Mouse (Mus musculus) kidney, postnatal 10 days (tissue): ENCODE measurements around the gene Fubp3.
A peak's percentile ranks its signal among the peaks of the same experiment; 100 is the strongest.
"Not testable (repeated sequence)": the region's sequence is repeated elsewhere in the genome, so short reads cannot be mapped to it uniquely, and the experiment has no call there.

Experiments used
- DNase-seq: peaks from one replicate; pipeline ENCODE4 v3.0.0; 2021; ENCODE audit warnings: mixed read lengths

Fubp3 gene

DNA sequence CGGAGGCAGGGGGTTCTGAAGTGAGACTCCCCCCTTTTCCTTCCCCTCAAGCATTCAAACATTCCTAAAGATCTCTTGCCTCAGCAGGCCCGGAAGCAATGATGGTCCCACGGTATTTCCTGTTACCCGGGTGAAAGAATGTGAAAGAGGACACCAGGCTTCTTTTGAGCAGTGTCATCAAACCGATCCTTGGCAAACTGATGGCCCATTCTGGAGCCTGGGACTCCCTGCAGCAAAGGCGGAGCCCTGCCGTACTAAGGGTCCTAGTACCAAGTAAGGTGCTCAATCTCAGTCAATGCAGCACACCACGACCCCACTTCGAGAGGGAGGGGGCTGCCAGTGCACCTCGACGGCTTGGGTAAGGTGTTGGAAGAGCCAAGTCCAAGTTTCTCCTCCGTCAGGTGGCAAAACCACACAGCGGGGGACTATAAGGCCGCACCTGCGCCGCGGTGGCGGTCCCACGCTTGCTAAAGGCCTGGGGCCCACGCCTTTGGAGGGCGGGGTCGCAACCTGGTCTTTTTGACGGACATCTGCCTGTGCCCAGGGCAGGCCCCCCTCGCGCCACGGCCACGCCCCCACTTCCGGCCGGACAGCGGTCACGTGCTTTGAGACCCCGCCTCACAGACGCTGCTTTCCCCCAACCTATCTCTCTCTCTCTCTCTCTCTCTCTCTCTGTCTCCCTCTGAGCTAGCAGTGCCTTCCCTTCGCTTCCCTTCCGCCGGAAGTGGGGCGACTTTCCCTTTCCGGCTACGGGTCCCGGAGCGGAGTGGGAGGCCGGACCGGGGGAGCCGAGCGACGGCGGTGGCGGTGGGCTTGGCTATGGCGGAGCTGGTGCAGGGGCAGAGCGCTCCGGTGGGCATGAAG, at the start of gene Fubp3:
Fubp3 (plus strand) TSS at position 601 of the 864 bp plus-strand sequence.
- DNase-seq: peak; percentile 96

DNA sequence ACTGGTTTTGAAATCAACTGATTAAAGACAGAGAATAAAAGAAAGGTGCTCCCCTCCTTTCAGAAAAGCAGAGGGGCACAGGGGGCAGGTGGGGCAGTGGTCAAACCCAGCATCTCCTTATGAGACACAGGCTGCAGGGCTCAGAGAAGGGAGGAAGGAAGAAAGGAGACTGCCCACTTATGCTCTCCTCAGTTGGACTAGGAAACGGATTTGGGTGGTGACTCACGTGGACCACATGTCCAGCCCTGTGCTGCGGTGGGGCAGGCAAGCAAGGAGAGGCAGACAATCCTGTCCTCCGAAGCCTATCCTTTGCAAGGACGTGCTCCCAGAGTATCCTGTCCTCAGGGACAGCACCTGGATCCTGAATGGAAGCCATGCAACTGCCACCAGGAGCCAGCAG, 47.8 kb upstream of the Fubp3 start:
- DNase-seq: no peak

GRCm38 (mm10) chr2:31525778-31526177, 46.7 kb upstream of the Fubp3 start:
- DNase-seq: no peak

- DNase-seq: no peak
These were observed 42.2 kb upstream of the Fubp3 start for GRCm38 (mm10) chr2:31530201-31530600.

DNA sequence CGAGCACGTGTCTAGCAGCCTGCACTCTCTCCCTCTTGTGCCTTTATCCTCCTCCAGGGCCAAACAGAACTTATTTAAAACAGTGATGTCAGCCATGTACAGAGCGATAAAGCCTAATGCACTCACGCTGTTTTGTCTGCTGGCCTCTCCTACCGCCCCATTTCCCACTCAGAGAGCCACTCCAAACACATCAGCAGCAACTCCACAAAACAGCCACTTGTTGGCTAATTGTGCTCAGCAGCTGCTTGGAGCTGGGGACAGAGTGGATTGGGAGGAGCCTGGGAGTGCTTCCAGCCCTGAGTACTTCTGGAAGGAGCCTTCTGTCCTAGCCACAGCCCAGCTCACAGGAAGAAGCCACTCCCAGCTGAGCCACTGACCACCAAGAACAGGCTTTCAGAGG, 35.4 kb upstream of the Fubp3 start:
- peak; percentile 66 for DNase-seq

DNA sequence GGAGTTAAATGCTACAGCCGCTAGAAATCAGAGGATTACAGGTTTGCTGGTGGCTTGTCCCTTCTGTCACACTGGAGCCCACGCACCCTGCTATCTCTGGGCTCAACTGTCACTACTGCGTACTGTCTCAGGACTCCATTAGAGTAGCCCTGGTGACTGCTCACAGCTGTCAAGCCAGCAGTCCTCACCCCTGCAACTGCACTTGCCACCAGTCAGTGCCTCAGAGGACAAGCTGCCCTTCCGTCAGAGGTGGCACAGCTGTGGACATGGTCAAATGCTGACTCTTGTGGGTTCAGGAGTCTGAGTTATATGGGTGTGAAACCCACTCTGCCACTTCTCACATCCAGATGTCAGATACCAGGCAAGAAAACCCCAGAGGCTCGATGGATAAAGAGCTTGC, 33.7 kb upstream of the Fubp3 start:
- no peak for DNase-seq

DNA sequence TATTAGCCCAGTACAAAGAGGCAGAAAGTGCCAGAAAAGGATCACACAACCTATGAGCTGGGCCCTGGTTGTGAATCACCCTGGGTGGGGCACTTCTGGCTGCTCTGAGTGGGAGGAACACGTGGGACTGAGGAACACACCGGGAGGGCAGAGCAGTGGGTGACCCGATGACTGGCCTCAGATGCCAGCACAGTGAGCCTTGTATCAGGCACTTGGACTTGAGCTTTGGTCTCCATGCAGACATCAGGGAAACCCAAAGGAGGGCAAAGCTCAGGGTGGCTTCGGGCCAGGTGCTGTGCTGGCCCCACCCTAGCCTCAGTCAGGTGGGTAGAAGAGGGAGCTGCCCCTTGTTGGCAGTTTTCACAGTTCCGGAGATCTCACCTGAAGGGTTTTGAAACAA, 30.9 kb upstream of the Fubp3 start:
- DNase-seq: peak; percentile 28

GRCm38 (mm10) chr2:31547726-31548125, 24.7 kb upstream of the Fubp3 start:
- no peak for DNase-seq

GRCm38 (mm10) chr2:31550503-31550902, 21.9 kb upstream of the Fubp3 start:
- no peak for DNase-seq

- not testable (repeated sequence) for DNase-seq
These were observed 21.1 kb upstream of the Fubp3 start for GRCm38 (mm10) chr2:31551351-31551750.

- no peak for DNase-seq
These were observed 20.5 kb upstream of the Fubp3 start for GRCm38 (mm10) chr2:31551971-31552370.

GRCm38 (mm10) chr2:31554619-31555018, 17.8 kb upstream of the Fubp3 start:
- no peak for DNase-seq

- no peak for DNase-seq
These were observed 624 bp downstream of the Fubp3 start for GRCm38 (mm10) chr2:31572915-31573635.

GRCm38 (mm10) chr2:31581617-31582016, 9.2 kb downstream of the Fubp3 start:
- DNase-seq: no peak

- no peak for DNase-seq
These were observed 19.5 kb downstream of the Fubp3 start for GRCm38 (mm10) chr2:31591799-31592484.

DNA sequence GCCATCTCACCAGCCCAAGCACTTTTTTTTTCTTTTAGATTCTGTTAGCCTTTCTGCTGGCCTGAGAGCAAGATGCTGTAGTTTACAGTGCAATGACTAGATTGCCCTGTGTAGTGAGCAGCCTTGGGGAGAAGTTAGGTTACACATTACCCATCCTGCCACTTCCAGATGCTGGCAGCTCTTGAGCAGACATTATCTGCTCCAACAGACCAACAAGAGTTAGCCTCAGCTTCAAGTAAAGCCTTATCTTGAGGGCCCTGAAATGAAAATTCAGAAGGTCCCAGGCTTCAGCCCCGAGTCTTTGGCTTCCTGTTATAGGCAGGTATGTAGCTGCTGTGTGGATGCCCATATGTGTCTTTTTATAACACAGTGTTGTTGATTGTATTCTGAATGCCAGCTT, 35.1 kb downstream of the Fubp3 start:
- DNase-seq: no peak

GRCm38 (mm10) chr2:31609859-31610261, 37.4 kb downstream of the Fubp3 start:
- DNase-seq: no peak

DNA sequence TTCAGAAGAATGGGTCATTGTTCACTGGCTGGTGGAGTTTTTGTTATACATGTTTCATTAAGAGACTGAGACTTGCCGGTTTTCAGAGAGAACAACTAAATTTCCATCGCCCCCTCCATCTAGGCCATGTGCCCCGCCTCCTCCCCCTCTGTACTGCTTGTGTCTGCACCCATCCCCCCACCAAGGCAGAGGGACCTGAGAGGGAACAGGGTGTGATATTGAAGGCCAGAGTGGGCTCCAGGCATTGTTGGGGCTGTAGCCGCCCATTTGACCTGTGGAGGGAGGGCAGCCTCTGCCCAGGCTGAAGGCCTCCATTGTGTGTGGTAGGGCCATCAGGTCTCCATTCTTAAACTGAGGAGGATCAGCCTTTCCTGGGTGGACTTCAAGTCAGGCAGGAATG, 38.5 kb downstream of the Fubp3 start:
- DNase-seq: no peak

DNA sequence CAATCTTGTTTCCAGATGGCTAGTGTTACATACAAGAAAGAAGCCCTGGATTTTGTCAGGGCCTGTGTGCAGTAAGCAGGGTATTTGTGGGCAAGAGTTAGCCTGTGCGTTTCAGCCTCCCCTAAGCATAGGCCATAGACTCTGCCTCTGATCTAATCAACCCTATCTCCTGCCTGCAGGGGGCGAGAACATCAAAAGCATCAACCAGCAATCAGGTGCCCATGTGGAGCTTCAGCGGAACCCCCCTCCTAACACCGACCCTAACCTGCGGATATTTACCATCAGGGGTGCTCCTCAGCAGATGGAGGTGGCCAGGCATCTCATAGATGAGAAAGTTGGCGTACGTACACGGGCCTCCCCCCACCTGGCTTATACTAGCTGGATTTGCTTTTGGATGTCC, 38.9 kb downstream of the Fubp3 start:
- DNase-seq: no peak

DNA sequence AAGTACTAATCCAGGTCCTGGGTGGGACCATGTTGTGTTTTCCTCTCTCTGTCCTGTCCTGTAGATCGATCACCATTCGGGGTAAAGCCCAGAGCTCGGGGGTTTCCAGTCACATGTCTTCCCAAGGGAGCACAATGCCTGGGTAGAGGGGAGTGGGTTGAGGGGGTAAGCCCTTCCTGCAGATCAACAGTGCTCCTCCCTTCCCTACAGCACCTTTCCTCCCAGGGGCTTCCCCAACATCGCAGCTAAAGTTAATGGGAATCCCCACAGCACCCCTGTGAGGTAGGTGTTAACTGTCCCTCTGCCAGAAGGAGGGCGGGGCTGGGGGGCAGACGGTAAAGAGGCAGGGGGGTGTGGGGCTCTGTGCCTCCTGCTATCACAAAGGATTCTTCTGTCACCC, 40.2 kb downstream of the Fubp3 start:
- DNase-seq: no peak

DNA sequence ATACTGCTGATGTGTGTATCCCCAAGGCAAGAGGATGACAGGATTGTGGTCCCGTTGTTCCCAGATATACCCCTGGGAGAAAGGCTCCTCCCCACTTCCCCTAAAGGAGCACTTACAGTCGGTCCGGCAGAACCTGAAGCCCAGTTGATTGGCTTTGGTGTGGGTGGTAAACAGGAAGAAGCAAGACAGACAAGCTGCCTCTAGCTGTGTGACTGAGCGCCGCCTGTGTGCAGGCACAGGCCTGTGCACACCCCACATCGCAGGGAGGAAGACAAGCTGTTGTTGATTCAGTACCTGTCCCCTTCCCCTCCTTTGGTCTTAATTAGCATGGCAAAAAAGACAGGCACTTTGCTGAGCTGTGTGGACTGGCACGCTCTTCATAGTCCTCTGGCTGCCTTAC, 41.3 kb downstream of the Fubp3 start:
- no peak for DNase-seq

- DNase-seq: no peak
These were observed 46.2 kb downstream of the Fubp3 start for GRCm38 (mm10) chr2:31618484-31619161.

GRCm38 (mm10) chr2:31619208-31619607, 46.8 kb downstream of the Fubp3 start:
- DNase-seq: no peak
